Mouse (Mus musculus) monocyte, adult 2 months (primary cell): Measurements from ENCODE around the gene Ddah1.

ENCODE experiments used
- DNase-seq, 2 experiments: peaks; one replicate each; pipeline ENCODE4 v3.0.0; 2022; ENCODE audit warnings: low spot score in 2 of 2, low read depth in 1 of 2

Ddah1 gene

GRCm38 (mm10) chr3:145806502-145806901 lies 48.0 kb downstream of the Ddah1 start:
- DNase-seq: no peak

- no peak for DNase-seq
Measured at GRCm38 (mm10) chr3:145816807-145817206, 58.3 kb downstream of the Ddah1 start.

GRCm38 (mm10) chr3:145817276-145817675 lies 58.8 kb downstream of the Ddah1 start:
- DNase-seq: no peak

DNA sequence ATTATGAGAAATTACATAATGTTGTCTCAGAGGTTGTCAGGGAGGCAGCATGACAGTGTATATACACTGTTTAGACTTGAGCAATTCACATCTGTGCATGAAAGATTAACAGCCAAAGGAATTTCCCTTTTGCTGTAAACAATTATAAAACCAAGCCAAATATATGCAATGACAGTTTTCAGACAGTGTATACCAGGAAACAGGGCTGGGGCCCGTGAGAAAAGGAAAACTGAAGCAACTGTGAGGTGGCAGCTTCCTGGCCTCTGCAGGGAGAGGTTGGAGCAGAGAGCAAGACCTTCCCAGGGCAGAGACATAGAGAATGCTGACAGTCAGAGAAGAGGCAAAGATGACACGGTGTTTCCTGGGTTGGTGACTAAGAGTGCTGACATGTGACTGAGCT lies 62.0 kb downstream of the Ddah1 start:
- no peak for DNase-seq

DNA sequence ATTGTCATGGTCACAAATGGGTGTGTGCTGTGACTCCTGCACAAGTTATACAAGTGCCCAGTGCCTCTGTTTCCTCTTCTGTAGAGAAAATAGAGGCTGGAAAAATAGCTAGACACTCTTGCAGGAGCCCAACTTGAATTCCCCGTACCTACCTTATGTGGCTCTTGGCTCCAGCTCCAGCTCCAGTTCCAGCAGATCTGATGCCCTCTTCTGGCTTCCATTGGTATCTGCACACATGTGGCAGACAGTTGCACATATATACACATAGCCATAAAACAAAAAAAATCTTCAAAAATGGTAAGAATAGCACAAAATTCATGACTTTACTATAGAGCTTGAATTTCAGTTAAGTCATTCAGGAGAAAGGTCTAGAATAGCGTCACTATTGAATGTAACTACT lies 62.5 kb downstream of the Ddah1 start:
- DNase-seq: no peak

- DNase-seq: no peak
Measured at GRCm38 (mm10) chr3:145822201-145822600, 63.7 kb downstream of the Ddah1 start.

DNA sequence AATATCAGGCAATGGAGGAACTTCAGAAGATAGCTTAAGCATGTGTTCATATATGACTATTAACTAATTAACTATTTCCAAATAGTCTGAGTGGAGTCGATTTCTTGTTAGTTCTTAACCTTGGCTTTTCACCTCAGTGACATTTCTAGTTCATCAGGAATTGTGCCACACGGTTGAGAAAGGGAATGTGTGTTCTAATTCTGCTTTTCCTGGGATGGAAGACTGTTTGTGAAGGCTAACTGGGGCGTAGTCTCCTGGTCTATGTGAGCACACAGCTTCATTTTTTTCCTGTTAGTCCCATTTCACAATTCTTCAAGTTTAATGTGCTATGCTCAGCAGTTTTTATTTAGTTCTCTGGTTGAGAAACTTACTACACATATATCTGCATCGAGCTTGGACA lies 65.2 kb downstream of the Ddah1 start:
- DNase-seq: no peak

DNA sequence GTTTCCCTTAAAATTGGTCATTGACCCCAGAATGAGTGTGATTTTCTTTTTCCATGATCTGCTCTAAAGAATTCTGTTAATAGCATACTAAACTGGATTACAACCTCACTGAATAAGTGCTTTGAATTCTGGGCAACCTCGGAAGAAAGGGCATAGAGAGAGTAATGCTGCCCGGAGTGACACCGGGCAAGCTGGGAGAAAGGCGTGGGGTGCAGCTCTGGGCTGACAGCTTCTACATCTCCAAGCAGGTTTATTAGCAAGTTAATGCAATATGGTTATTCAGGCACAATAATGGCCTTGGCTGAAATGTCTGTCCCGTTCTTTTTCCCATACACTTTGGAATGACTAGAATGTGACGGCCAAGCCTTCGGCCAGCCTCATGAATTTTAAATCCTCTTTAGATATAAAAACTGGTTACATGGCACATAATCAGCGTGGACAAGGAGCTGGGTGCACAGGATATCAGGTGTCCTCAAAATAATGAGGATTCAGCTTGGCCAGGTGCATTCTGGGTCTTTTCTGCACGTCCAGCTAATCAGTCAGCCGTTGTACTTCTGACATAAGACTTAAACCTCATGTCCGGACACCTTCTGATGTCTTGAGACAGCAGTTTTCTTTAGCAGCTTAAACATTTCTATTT lies 67.1 kb downstream of the Ddah1 start:
- DNase-seq: no peak

GRCm38 (mm10) chr3:145827191-145828045 lies 68.9 kb downstream of the Ddah1 start:
- DNase-seq: no peak

- no peak for DNase-seq
Measured at GRCm38 (mm10) chr3:145828906-145829305, 70.4 kb downstream of the Ddah1 start.

GRCm38 (mm10) chr3:145833948-145834538 lies 75.6 kb downstream of the Ddah1 start:
- DNase-seq: no peak

DNA sequence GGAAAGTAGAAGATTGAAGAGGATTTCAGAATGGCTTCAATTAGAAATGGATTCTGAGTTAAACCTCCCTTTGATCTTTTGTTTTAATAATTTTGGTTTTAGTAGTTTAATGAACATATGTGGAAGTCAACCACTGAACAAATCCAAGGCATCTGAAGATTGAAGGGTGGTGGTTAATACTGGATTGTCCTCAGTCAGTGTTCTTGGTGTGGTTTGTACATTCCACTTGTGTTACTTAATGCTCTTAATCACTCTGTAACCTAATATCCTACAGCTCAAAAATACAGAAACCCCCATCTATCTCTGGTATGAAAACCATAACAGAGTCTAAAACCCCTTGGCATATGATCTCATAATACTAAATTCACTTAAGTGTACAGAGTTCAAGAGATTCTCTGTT lies 79.8 kb downstream of the Ddah1 start:
- no peak for DNase-seq

- no peak for DNase-seq
Measured at GRCm38 (mm10) chr3:145841961-145842710, 83.7 kb downstream of the Ddah1 start.

- no peak for DNase-seq
Measured at GRCm38 (mm10) chr3:145843836-145844235, 85.4 kb downstream of the Ddah1 start.

GRCm38 (mm10) chr3:145844891-145845290 lies 86.4 kb downstream of the Ddah1 start:
- DNase-seq: no peak

DNA sequence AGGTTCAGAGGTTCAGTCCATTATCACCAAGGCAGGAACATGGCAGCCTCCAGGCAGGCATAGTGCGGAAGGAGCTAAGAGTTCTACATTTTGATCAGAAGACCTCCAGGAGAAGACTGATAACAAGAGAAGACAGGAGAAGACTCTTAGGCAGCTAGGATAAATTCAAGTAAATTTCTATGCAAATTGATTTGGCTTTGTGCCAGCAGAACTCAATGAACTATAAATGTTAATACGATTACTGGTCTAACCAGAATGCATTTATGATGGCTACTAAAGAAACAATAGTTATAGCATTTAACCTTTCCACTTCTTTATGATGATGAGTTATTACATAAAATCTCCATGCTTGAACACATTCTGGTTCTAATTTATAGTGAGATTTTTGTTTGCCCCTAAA lies 87.8 kb downstream of the Ddah1 start:
- DNase-seq: no peak

GRCm38 (mm10) chr3:145852041-145852440 lies 93.6 kb downstream of the Ddah1 start:
- DNase-seq: no peak

GRCm38 (mm10) chr3:145852800-145853199 lies 94.3 kb downstream of the Ddah1 start:
- no peak for DNase-seq

DNA sequence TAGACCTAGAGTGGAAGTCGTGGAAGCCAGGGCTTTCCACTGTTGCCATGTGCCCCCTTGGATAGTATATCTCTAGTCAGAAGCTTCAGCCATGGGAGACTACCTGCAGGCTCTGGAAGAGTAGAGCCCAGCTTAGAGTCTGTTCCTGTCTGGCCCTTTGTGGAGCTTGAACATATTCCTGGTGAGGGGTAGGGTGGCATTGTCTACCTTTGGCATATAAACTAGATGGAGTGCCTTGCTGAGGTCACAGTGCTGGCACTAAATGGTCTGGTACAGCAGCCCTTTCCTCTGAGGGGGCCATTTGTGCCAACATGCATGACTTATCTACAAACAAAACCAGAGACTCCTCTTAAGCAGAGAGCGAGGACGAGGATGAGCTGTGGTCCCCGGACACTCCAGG lies 95.2 kb downstream of the Ddah1 start:
- DNase-seq: no peak

GRCm38 (mm10) chr3:145854427-145854826 lies 96.0 kb downstream of the Ddah1 start:
- DNase-seq: no peak

DNA sequence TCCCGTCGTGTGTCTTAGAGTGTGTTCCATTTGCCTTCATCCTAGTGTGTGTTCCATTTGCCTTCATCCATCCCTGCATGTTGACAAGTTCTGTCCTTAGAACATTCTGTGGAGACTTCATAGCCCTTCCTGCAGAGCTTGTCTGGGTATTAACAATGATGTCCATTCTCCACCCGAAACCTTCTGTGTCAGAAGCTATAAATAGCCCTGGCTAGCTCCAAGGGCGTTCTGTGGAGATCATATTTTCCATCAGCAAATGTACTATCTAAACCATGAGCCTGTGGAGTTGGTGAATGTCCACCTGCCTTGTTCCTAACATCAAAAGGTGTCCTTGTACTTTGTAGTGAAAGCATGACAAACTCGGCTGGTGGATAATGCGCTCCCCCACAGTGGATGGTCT lies 96.8 kb downstream of the Ddah1 start:
- no peak for DNase-seq

GRCm38 (mm10) chr3:145858388-145858787 lies 99.9 kb downstream of the Ddah1 start:
- DNase-seq: no peak
